Mouse (Mus musculus) myocyte (in vitro differentiated cells): ENCODE measurements around the gene Fkrp.

Experiments
- MAX ChIP-seq: IDR thresholded peaks from one replicate; pipeline ENCODE4 v1.6.1; 2011; ENCODE audit warnings: low read depth, mild to moderate bottlenecking, control low read depth
- POLR2A ChIP-seq: IDR thresholded peaks from one replicate; pipeline ENCODE4 v1.6.1; 2011; ENCODE audit warnings: low read depth, mild to moderate bottlenecking, control low read depth, moderate library complexity; ENCODE audit not compliant: insufficient read length
- POLR2AphosphoS2 ChIP-seq: IDR thresholded peaks from one replicate; pipeline ENCODE4 v1.6.1; 2011; ENCODE audit warnings: low read depth, control low read depth; ENCODE audit not compliant: insufficient read length
- TCF3 ChIP-seq: IDR thresholded peaks from one replicate; pipeline ENCODE4 v1.6.1; 2011; ENCODE audit warnings: low read depth, control low read depth; ENCODE audit not compliant: insufficient read length

DNA sequence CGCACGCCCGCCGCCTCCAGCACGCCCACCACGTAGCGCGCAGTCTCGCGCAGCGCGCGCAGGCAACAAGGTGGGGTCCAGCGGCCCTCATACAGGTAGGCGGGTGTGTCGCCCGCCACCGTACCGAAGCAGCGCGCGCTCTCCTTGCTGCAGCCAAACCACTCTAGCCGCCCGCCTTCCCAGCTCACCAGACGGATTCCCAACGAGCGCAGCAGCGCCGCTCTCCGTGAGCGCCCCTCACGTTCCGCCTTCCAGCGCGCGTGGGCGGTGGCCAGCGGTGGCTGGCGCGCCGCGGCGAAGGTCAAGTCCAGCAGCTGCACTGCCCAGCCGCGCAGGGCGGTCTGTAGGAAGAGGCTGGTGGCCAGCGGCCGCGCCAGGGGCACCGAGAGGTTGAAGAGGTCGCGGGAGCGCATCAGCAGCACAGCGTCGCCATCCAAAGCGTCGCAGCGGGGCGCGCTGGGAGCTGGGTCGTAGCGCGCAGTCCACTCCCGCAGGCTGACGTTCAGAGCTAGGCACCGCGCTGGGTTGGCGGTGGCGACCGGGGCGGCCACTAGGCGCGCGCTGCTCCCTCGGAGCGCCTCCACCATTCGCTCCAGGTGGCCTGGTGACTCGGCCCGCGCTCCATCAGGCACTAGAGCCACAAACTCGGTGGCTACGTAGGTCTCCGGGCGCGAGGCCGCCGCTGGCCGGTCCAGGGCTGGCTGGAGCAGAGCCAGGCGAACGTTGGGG, 5.4 kb downstream of the Fkrp start:
- no peak for TF ChIP-seq POLR2A
- no peak for TF ChIP-seq TCF3
- TF ChIP-seq MAX = no peak
- no peak for TF ChIP-seq POLR2AphosphoS2
